Mouse (Mus musculus) neural tube, embryonic 11.5 days (tissue): ENCODE results near the gene Nacc2. TPM values are rescaled to one million over a fixed set of nuclear protein-coding genes. Genes with fewer than 3 reads are reported as not detected.

Experiments used
- ATAC-seq: fragments of 200-750 bp; cut with Nextera tagmentation; 2 replicates; pipeline ENCODE4 v1.8.0; 2017; ENCODE audit warnings: moderate number of reproducible peaks, mild to moderate bottlenecking, moderate TSS enrichment, moderate library complexity; ENCODE audit not compliant: insufficient read depth, low FRiP score, low TSS enrichment
- DNase-seq: peaks from one replicate; pipeline ENCODE4 v3.0.0-alpha.2; 2015; ENCODE audit warnings: low spot score
- H3K27ac ChIP-seq: fragments of 300-500 bp; sonication (generic); 2 replicates; pipeline ENCODE4 v1.5.1; 2014; ENCODE audit warnings: low read depth, mild to moderate bottlenecking, low read length
- H3K27me3 ChIP-seq: fragments of 300-500 bp; sonication (generic); 2 replicates; pipeline ENCODE4 v1.6.1; 2014; ENCODE audit warnings: mild to moderate bottlenecking, low read length, mixed read lengths; ENCODE audit not compliant: control insufficient read depth, insufficient read depth
- H3K36me3 ChIP-seq: fragments of 300-500 bp; sonication (generic); 2 replicates; pipeline ENCODE4 v1.6.1; 2014; ENCODE audit warnings: mild to moderate bottlenecking, low read length, moderate library complexity, mixed read lengths; ENCODE audit not compliant: control insufficient read depth, insufficient read depth
- H3K4me1 ChIP-seq: fragments of 300-500 bp; sonication (generic); 2 replicates; pipeline ENCODE4 v1.6.1; 2014; ENCODE audit warnings: low read length, mixed read lengths; ENCODE audit not compliant: control insufficient read depth, insufficient read depth
- H3K4me2 ChIP-seq: fragments of 300-500 bp; sonication (generic); 2 replicates; pipeline ENCODE4 v1.6.1; 2014; ENCODE audit warnings: low read depth, mild to moderate bottlenecking, moderate library complexity
- H3K4me3 ChIP-seq: fragments of 300-500 bp; sonication (generic); 2 replicates; pipeline ENCODE4 v1.5.1; 2014; ENCODE audit warnings: low read depth, low read length
- H3K9ac ChIP-seq: fragments of 300-500 bp; sonication (generic); 2 replicates; pipeline ENCODE4 v1.6.1; 2014; ENCODE audit warnings: mild to moderate bottlenecking, low read length
- H3K9me3 ChIP-seq: fragments of 300-500 bp; sonication (generic); 2 replicates; pipeline ENCODE4 v1.6.1; 2016; ENCODE audit warnings: low read length; ENCODE audit not compliant: control insufficient read depth
- WGBS: fragments of 180-500 bp; shearing (Covaris S2); extraction: QIAGEN DNeasy Blood & Tissue Kit; methylation state at CpG from one replicate; pipeline ENCODE4 v1.1.7; 2014; 5-methylcytosine and 5-hydroxymethylcytosine counted together
- polyA plus RNA-seq: library from polyadenylated mRNA; unstranded; fragments of >200 nt; fragmentation: Nextera tagmentation; extraction: Ambion mirVana; gene quantifications from 2 replicates; pipeline ENCODE4 v1.2.1, GENCODE M21; 2014

The Nacc2 gene
- polyA plus RNA-seq, 1 experiment from 2014 or later, result 9.8 TPM

- Histone ChIP-seq H3K4me1 (peaks cover 18% of the 10 kb centered on the region), H3K27me3 (no peaks in the 10 kb centered on the region), H3K9ac (no peak overlapping the region), H3K4me3 (no peak overlapping the region), H3K4me2 (no peak overlapping the region), H3K27ac (no peak overlapping the region), H3K9me3 (no peaks in the 10 kb centered on the region), H3K36me3 (no peaks in the 10 kb centered on the region)
- 79% methylated on average over 3 of the region's 3 CpGs for WGBS
- DNase-seq (no peak), ATAC-seq (no peak)
Measured at GRCm38 (mm10) chr2:26142986-26143385, 20.0 kb upstream of the Nacc2 start.

GRCm38 (mm10) chr2:26141893-26142635, 19.0 kb upstream of the Nacc2 start:
- Histone ChIP-seq H3K9ac (no peak overlapping the region), H3K27me3 (no peaks in the 10 kb centered on the region), H3K27ac (no peak overlapping the region), H3K36me3 (no peaks in the 10 kb centered on the region), H3K4me1 (peaks cover 13% of the 10 kb centered on the region), H3K4me3 (no peak overlapping the region), H3K4me2 (no peak overlapping the region), H3K9me3 (no peaks in the 10 kb centered on the region)
- DNase-seq (peak; percentile 51), ATAC-seq (no peak)
- 70% methylated on average over 12 of the region's 12 CpGs for WGBS

- Histone ChIP-seq H3K4me1 (peaks cover 12% of the 10 kb centered on the region), H3K9me3 (no peaks in the 10 kb centered on the region), H3K27me3 (no peaks in the 10 kb centered on the region), H3K4me3 (peak overlapping the region; percentile 76), H3K4me2 (peak overlapping the region; percentile 75), H3K36me3 (no peaks in the 10 kb centered on the region; the same call in 1 of the 2 replicates), H3K9ac (peak overlapping the region; percentile 37), H3K27ac (no peak overlapping the region)
- no peak for DNase-seq
- 20% methylated on average over 6 of the region's 6 CpGs for WGBS
- no peak for ATAC-seq
Measured at GRCm38 (mm10) chr2:26140903-26141302, 17.9 kb upstream of the Nacc2 start.

GRCm38 (mm10) chr2:26140292-26140819, 17.3 kb upstream of the Nacc2 start:
- Histone ChIP-seq H3K4me2 (peak overlapping the region; percentile 75), H3K27me3 (no peaks in the 10 kb centered on the region), H3K9ac (peak overlapping the region; percentile 72), H3K36me3 (no peaks in the 10 kb centered on the region; the same call in 1 of the 2 replicates), H3K4me1 (peaks cover 12% of the 10 kb centered on the region), H3K9me3 (no peaks in the 10 kb centered on the region), H3K4me3 (peak overlapping the region; percentile 76), H3K27ac (peak overlapping the region; percentile 97)
- WGBS, result under 1% methylated on average over 60 of the region's 60 CpGs
- DNase-seq, result peak; percentile 100
- ATAC-seq, result peak; percentile 88

GRCm38 (mm10) chr2:26139545-26140206, 16.7 kb upstream of the Nacc2 start:
- peak overlapping the region; percentile 97 for H3K27ac ChIP-seq
- peaks cover 12% of the 10 kb centered on the region for H3K4me1 ChIP-seq
- no peaks in the 10 kb centered on the region for H3K27me3 ChIP-seq
- under 1% methylated on average over 60 of the region's 60 CpGs for whole genome bisulfite sequencing
- H3K4me3 ChIP-seq, result peak overlapping the region; percentile 76
- H3K9me3 ChIP-seq, result no peaks in the 10 kb centered on the region
- H3K36me3 ChIP-seq, result no peaks in the 10 kb centered on the region; the same call in 1 of the 2 replicates
- peak overlapping the region; percentile 72 for H3K9ac ChIP-seq
- DNase-seq (peak; percentile 85), ATAC-seq (peak; percentile 73)
- peak overlapping the region; percentile 75 for H3K4me2 ChIP-seq

- no peaks in the 10 kb centered on the region for H3K9me3 ChIP-seq
- H3K27me3 ChIP-seq, result no peaks in the 10 kb centered on the region
- H3K36me3 ChIP-seq, result no peaks in the 10 kb centered on the region; the same call in 1 of the 2 replicates
- peak overlapping the region; percentile 75 for H3K4me2 ChIP-seq
- H3K27ac ChIP-seq, result peak overlapping the region; percentile 97
- no peak for ATAC-seq
- 53% methylated on average over 7 of the region's 7 CpGs for WGBS
- H3K4me1 ChIP-seq, result peaks cover 12% of the 10 kb centered on the region
- no peak for DNase-seq
- H3K4me3 ChIP-seq, result peak overlapping the region; percentile 76
- H3K9ac ChIP-seq, result peak overlapping the region; percentile 72
Measured at GRCm38 (mm10) chr2:26139034-26139544, 16.1 kb upstream of the Nacc2 start.

- no peak overlapping the region for H3K4me2 ChIP-seq
- ATAC-seq (no peak), DNase-seq (no peak)
- H3K4me3 ChIP-seq, result 0 out of 2 replicates have a peak overlapping the region, but pooled peaks have one; percentile 6
- no peaks in the 10 kb centered on the region for H3K27me3 ChIP-seq
- peaks cover 19% of the 10 kb centered on the region for H3K4me1 ChIP-seq
- H3K9ac ChIP-seq, result peak overlapping the region; percentile 72
- 79% methylated on average over 31 of the region's 31 CpGs for WGBS
- no peaks in the 10 kb centered on the region for H3K9me3 ChIP-seq
- H3K36me3 ChIP-seq, result no peaks in the 10 kb centered on the region; the same call in 1 of the 2 replicates
- H3K27ac ChIP-seq, result no peak overlapping the region
Measured at GRCm38 (mm10) chr2:26138252-26139033, 15.4 kb upstream of the Nacc2 start.

- no peaks in the 10 kb centered on the region; the same call in 1 of the 2 replicates for H3K36me3 ChIP-seq
- no peak overlapping the region for H3K4me3 ChIP-seq
- H3K4me1 ChIP-seq, result peaks cover 32% of the 10 kb centered on the region
- H3K27ac ChIP-seq, result no peak overlapping the region
- H3K9me3 ChIP-seq, result no peaks in the 10 kb centered on the region
- H3K27me3 ChIP-seq, result no peaks in the 10 kb centered on the region
- no peak overlapping the region for H3K9ac ChIP-seq
- no peak for DNase-seq
- no peak overlapping the region for H3K4me2 ChIP-seq
- 93% methylated on average over 2 of the region's 2 CpGs for WGBS
- no peak for ATAC-seq
Measured at GRCm38 (mm10) chr2:26134591-26134990, 11.6 kb upstream of the Nacc2 start.
